Mouse (Mus musculus) B cell, adult 2 months (primary cell): ENCODE measurements at regions not wholly inside any gene's neighbourhood (a gene's known extent, or its start where the extent isn't known, plus 50 kb on each side); places are given as distances from the start of the nearest gene placed in this dataset.

ENCODE experiments used
- DNase-seq, 2 experiments: peaks; one replicate each; pipeline ENCODE4 v3.0.0; 2022

GRCm38 (mm10) chr3:50507211-50507610 lies 63.8 kb upstream of the Slc7a11 start:
- DNase-seq = no peak
